Mouse (Mus musculus) lung, embryonic 16.5 days (tissue): ENCODE data around the gene Wipf1. TPM values are rescaled to one million over a fixed set of nuclear protein-coding genes. Genes with fewer than 3 reads are reported as not detected.

ENCODE experiments used
- ATAC-seq: fragments of 200-750 bp; cut with Nextera tagmentation; 2 replicates; pipeline ENCODE4 v1.8.0; 2017; ENCODE audit warnings: low read depth, mild to moderate bottlenecking, moderate library complexity
- H3K27ac ChIP-seq: fragments of 300-500 bp; sonication (generic); 2 replicates; pipeline ENCODE4 v1.5.1; 2014; ENCODE audit warnings: mild to moderate bottlenecking, control low read depth, low read length
- H3K27me3 ChIP-seq: fragments of 300-500 bp; sonication (generic); 2 replicates; pipeline ENCODE4 v1.6.1; 2014; ENCODE audit warnings: low read depth, low read length, mixed read lengths; ENCODE audit not compliant: control insufficient read depth, insufficient read depth
- H3K36me3 ChIP-seq: fragments of 300-500 bp; sonication (generic); 2 replicates; pipeline ENCODE4 v1.6.1; 2014; ENCODE audit warnings: low read length; ENCODE audit not compliant: control insufficient read depth, insufficient read depth
- H3K4me1 ChIP-seq: fragments of 300-500 bp; sonication (generic); replicated peaks from 2 replicates; pipeline ENCODE4 v1.6.1; 2014; ENCODE audit warnings: low read length, mixed read lengths; ENCODE audit not compliant: control insufficient read depth, insufficient read depth
- H3K4me2 ChIP-seq: fragments of 300-500 bp; sonication (generic); 2 replicates; pipeline ENCODE4 v1.6.1; 2014; ENCODE audit warnings: low read depth, low read length, control low read depth
- H3K4me3 ChIP-seq: fragments of 300-500 bp; sonication (generic); 2 replicates; pipeline ENCODE4 v1.5.1; 2014; ENCODE audit warnings: mild to moderate bottlenecking, low read length, control low read depth
- H3K9ac ChIP-seq: fragments of 300-500 bp; sonication (generic); 2 replicates; pipeline ENCODE4 v1.6.1; 2014; ENCODE audit warnings: low read length, control low read depth
- H3K9me3 ChIP-seq: fragments of 300-500 bp; sonication (generic); 2 replicates; pipeline ENCODE4 v1.6.1; 2016; ENCODE audit warnings: low read length; ENCODE audit not compliant: control insufficient read depth
- WGBS: fragments of 180-500 bp; shearing (Covaris S2); extraction: QIAGEN DNeasy Blood & Tissue Kit; methylation state at CpG from one replicate; pipeline ENCODE4 v1.1.7; 2014; 5-methylcytosine and 5-hydroxymethylcytosine counted together
- polyA plus RNA-seq: library from polyadenylated mRNA; unstranded; fragments of >200 nt; fragmentation: Nextera tagmentation; extraction: Ambion mirVana; gene quantifications from 2 replicates; pipeline ENCODE4 v1.2.1, GENCODE M21; 2015

Wipf1 gene
- polyA plus RNA-seq, 1 experiment from 2014 or later = 12.6 TPM

DNA sequence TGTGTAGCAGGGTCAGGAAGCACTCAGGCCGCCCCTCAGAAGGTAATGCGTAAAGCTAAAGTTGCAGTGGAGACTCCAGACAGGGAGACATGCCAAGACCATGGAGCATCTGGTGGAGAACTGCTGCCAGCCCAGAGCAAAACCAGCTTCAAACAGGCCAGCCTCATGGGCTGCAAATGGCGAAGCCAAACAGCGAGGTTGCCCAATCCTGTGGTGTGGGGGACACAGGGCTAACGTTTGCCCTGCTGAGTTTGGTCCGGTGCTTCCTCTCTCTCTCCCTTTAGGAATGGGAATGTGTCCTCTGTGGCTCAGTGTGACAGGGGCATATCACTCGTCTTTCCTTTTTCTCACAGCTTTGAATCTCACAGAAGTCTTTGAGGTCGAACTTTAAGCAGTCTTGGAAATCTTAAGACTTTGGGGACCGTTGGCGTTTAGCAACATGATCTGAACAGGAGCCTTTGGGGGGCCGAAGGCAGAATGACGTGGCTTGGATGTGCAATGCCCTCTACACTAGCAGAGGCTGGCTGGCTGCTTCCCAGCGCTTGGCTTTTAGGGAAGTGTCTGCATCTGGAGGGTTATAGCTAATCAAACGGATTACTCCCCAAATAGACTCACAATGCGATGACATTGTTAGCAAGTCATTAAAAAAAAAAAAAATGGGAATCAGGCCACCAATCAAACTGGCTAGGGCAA lies 6.7 kb upstream of the Wipf1 start:
- Histone ChIP-seq H3K4me3 (no peak overlapping the region), H3K9ac (no peak overlapping the region), H3K36me3 (no peaks in the 10 kb centered on the region), H3K27ac (no peak overlapping the region), H3K4me1 (peaks cover 5% of the 10 kb centered on the region; the same call in 1 of the 2 replicates), H3K9me3 (no peaks in the 10 kb centered on the region), H3K27me3 (no peaks in the 10 kb centered on the region), H3K4me2 (no peak overlapping the region)
- no peak; the same call in 1 of the 2 replicates for ATAC-seq
- 72% methylated on average over 15 of the region's 15 CpGs for WGBS

DNA sequence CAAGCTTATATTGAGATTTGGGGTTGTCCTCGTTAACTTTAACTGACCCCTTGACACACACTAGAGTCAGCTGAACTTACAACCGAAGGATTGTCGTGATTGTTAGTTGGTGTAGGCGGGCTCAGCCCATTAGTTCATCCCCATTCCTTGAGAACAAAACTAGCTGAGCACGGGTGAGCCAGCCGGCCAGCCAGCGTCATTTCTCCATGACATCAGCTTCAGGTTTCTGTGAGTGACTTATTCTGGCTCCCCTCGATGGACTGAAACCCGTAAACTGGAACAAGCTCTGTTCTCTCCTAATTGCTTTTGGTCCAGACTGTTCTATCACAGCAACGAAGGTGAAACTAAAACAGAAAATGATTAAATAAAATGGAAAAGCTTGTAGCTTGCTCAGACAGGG lies 5.2 kb upstream of the Wipf1 start:
- ATAC-seq = no peak
- no peaks in the 10 kb centered on the region for H3K9me3 ChIP-seq
- no peaks in the 10 kb centered on the region for H3K27me3 ChIP-seq
- peaks cover 9% of the 10 kb centered on the region for H3K4me1 ChIP-seq
- no peak overlapping the region for H3K9ac ChIP-seq
- no peak overlapping the region for H3K27ac ChIP-seq
- H3K36me3 ChIP-seq = no peaks in the 10 kb centered on the region
- no peak overlapping the region for H3K4me3 ChIP-seq
- no peak overlapping the region for H3K4me2 ChIP-seq
- 77% methylated on average over 10 of the region's 10 CpGs for WGBS

DNA sequence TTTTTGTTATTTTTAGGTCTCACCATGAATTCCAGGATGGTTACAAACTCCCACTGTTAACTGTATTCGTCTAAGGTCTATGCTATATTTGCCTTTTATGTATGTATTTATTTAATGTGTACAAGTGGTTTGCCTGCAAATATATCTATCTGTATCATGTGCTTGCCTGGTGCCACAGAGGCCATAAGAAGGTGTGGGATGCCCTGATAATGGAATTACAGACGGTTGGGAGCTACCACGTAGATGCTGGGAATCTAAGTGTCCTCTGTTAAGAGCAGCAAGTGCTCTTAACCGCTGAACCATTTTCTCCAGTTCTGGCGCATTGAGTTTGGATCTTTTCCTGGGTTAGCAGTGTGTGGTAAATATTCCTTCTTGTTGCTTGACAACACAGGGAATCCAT lies 953 bp upstream of the Wipf1 start:
- no peak overlapping the region for H3K4me2 ChIP-seq
- H3K4me1 ChIP-seq = peaks cover 16% of the 10 kb centered on the region
- H3K4me3 ChIP-seq = no peak overlapping the region
- no peaks in the 10 kb centered on the region for H3K36me3 ChIP-seq
- H3K27me3 ChIP-seq = no peaks in the 10 kb centered on the region
- no peak for ATAC-seq
- 61% methylated on average over 5 of the region's 5 CpGs for WGBS
- no peaks in the 10 kb centered on the region for H3K9me3 ChIP-seq
- no peak overlapping the region for H3K9ac ChIP-seq
- no peak overlapping the region for H3K27ac ChIP-seq

DNA sequence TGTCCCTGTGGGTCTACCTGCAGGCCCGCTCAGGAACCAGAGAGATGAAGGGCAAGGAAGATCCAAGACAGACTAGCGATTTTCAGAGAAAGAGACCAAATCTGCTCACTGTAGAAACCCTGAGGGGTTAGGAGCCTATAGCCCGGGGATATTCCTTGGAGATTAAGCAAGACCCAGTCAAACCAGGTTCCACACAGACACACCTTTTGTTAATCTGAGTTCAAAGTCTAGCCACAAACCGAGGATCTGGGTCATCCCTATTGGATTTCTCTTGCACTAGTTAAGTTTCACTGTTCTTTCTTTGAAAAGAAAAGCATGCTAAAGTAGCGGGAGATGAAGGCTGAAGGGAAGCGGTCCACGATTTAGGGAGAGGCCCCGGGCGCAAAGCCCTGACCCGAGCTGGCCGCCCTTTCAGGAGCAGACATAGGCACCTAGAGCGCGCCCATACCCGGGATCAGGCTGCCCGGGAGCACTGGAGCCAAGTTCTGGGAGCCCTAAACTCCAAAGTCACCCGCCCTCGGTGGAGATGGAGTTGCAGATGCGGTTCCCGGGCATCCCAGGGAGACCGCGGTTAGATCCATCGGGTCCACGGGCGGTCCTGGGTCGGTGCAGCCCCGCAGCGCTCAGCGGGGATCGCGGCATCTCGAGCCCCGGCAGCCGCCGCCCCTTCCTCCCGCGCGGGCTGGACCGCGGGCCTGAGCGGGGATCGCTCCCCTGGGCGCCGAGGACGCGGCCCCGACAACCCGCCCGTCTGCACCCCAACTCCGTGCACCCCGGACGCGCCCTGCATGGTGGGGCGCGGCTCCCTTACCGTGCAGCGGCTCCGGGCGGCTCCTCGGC lies 798 bp downstream of the Wipf1 start:
- ATAC-seq = peak; percentile 64
- 2% methylated on average over 45 of the region's 59 CpGs for WGBS
- peak overlapping the region; percentile 97 for H3K9ac ChIP-seq

DNA sequence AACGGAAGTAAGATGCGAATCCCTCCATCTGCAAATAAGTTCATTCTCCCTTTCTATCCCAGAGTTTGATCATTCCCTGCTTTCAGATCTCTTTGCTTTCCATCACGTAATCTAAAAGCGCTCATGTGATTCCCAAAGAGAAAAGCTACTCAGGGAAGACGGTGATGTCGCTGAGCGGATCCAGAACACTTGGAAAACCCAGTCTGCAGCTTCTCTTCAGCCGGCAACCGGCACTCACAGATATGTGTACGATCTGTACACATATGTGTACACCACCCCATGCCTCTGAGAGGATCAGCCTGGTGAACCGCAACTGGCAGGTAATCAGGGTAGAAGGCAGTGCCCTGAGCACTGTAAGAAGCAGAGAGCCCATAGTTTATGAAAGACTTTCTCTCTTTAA lies 1.6 kb downstream of the Wipf1 start:
- peak overlapping the region; percentile 84 for H3K4me3 ChIP-seq
- peak overlapping the region; percentile 27; the same call in 1 of the 2 replicates for H3K9ac ChIP-seq
- no peaks in the 10 kb centered on the region for H3K27me3 ChIP-seq
- H3K36me3 ChIP-seq = no peaks in the 10 kb centered on the region
- WGBS = 65% methylated on average over 11 of the region's 11 CpGs
- H3K4me1 ChIP-seq = peaks cover 16% of the 10 kb centered on the region
- H3K4me2 ChIP-seq = peak overlapping the region; percentile 81
- no peak overlapping the region for H3K27ac ChIP-seq
- no peak for ATAC-seq
- no peaks in the 10 kb centered on the region for H3K9me3 ChIP-seq

More for the DNA sequence above, 798 bp downstream of the Wipf1 start:
- Histone ChIP-seq H3K9me3 (no peaks in the 10 kb centered on the region), H3K36me3 (no peaks in the 10 kb centered on the region), H3K27ac (peak overlapping the region; percentile 87), H3K4me2 (peak overlapping the region; percentile 81), H3K4me3 (peak overlapping the region; percentile 84), H3K27me3 (no peaks in the 10 kb centered on the region), H3K4me1 (peaks cover 16% of the 10 kb centered on the region)

DNA sequence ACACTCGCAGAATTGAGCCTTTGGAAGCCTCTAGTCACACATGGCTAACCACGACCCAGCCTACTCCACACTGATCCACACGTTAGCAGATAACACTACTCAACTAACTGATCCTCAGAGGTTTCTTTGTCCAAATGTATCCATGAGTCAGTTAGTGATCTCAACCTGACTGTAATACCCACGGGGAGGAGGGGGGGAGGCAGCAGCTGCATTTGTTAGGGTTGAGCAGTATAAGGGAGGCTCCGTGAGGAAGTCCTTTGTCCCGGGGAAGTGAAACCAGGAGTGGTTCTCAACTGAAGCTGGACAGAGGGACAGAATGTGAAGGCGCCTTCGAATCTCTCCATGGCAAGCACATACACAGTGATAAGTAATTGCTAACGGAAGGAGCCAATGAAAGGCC lies 2.8 kb downstream of the Wipf1 start:
- Histone ChIP-seq H3K9ac (no peak overlapping the region), H3K27ac (no peak overlapping the region), H3K36me3 (no peaks in the 10 kb centered on the region), H3K27me3 (no peaks in the 10 kb centered on the region), H3K9me3 (no peaks in the 10 kb centered on the region), H3K4me2 (no peak overlapping the region), H3K4me1 (peaks cover 19% of the 10 kb centered on the region), H3K4me3 (no peak overlapping the region)
- ATAC-seq = no peak
- 62% methylated on average over 9 of the region's 9 CpGs for WGBS

DNA sequence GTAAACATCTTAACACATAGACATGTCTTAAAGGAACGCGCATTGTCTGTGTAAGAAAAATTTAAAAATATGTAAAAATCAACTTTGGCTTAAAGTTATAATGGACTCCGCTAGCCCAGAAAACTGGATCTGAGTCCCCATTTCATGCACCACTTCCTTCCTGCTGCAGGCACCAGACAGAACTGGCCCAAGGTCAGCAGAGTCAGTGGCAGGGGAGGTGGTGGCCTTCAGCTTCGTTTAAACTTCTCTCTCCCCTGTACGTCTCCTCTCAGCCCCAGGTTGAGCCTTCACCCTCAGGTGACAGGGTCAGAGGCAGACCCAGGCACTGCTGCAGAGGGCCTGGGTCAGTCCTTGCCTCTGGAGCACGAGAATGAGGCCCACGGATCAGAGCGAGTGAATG lies 6.6 kb downstream of the Wipf1 start:
- 46% methylated on average over 8 of the region's 8 CpGs for WGBS
- Histone ChIP-seq H3K27ac (peak overlapping the region; percentile 69), H3K36me3 (no peaks in the 10 kb centered on the region), H3K4me3 (no peak overlapping the region), H3K4me1 (peaks cover 7% of the 10 kb centered on the region), H3K27me3 (no peaks in the 10 kb centered on the region), H3K9ac (no peak overlapping the region), H3K9me3 (no peaks in the 10 kb centered on the region), H3K4me2 (no peak overlapping the region)
- no peak for ATAC-seq

DNA sequence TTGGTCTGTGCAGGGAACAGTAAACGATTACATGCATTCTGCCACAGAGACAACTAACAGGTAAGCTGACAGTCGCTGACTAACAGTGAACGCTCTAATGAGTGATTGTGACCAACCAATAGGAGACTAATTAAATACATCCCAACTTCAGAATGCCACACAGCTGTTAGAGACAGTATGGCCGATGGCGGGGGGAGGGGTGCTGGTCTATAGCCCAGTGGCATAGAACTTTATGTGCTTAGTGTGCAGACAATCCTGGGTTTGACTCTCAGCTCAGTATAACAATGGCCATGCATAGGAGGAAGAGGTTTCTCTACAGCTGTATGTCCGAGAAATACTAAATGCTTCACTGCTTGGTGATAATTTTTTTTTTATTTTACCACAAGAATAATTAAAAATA lies 7.2 kb downstream of the Wipf1 start:
- 66% methylated on average over 6 of the region's 6 CpGs for WGBS
- no peak for ATAC-seq
- H3K4me1 ChIP-seq = peaks cover 7% of the 10 kb centered on the region
- H3K4me2 ChIP-seq = no peak overlapping the region
- H3K27me3 ChIP-seq = no peaks in the 10 kb centered on the region
- no peaks in the 10 kb centered on the region for H3K9me3 ChIP-seq
- H3K36me3 ChIP-seq = no peaks in the 10 kb centered on the region
- H3K9ac ChIP-seq = no peak overlapping the region
- no peak overlapping the region for H3K4me3 ChIP-seq
- no peak overlapping the region for H3K27ac ChIP-seq

DNA sequence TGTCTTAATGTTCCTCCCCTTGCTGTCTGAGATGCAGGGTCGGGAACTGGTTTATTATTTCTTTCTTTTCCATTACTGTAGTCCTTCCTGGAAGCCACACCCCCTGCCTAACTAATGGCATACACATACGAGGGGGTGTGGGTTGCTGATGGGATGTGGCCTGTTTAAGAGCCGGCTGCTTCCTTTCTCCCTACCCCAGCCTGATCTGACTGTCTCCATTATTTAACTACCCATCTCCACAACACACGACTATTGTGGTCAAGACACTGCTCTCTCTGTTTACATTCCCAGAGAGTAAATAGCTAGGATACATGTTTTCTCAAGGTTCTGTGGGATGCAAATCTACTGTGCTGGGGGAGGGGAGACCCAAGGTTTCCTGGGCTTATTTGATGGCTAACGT lies 7.8 kb downstream of the Wipf1 start:
- H3K4me1 ChIP-seq = peaks cover 5% of the 10 kb centered on the region
- 13% methylated on average over 5 of the region's 5 CpGs for WGBS
- H3K4me2 ChIP-seq = no peak overlapping the region
- no peaks in the 10 kb centered on the region for H3K9me3 ChIP-seq
- peak overlapping the region; percentile 36; the same call in 1 of the 2 replicates for H3K27ac ChIP-seq
- H3K27me3 ChIP-seq = no peaks in the 10 kb centered on the region
- H3K36me3 ChIP-seq = no peaks in the 10 kb centered on the region
- peak; percentile 70; the same call in 1 of the 2 replicates for ATAC-seq
- H3K4me3 ChIP-seq = no peak overlapping the region
- no peak overlapping the region for H3K9ac ChIP-seq
